Mouse (Mus musculus): ENCODE data around the gene Olfr890.

GRCm38 (mm10) chr9:38180721-38181120, 38.4 kb downstream of the Olfr890 start, which contains the start of gene Olfr891:
- no peak for TF ChIP-seq CTCF (IDR thresholded peaks at IDR 0.05; ENCODE audit: control insufficient read depth, insufficient read depth, insufficient replicate concordance, low read depth, low read length)
- no peak for TF ChIP-seq POLR2A (IDR thresholded peaks at IDR 0.05; ENCODE audit: control insufficient read depth, low read depth, low read length)
